In the genomic region with DNA sequence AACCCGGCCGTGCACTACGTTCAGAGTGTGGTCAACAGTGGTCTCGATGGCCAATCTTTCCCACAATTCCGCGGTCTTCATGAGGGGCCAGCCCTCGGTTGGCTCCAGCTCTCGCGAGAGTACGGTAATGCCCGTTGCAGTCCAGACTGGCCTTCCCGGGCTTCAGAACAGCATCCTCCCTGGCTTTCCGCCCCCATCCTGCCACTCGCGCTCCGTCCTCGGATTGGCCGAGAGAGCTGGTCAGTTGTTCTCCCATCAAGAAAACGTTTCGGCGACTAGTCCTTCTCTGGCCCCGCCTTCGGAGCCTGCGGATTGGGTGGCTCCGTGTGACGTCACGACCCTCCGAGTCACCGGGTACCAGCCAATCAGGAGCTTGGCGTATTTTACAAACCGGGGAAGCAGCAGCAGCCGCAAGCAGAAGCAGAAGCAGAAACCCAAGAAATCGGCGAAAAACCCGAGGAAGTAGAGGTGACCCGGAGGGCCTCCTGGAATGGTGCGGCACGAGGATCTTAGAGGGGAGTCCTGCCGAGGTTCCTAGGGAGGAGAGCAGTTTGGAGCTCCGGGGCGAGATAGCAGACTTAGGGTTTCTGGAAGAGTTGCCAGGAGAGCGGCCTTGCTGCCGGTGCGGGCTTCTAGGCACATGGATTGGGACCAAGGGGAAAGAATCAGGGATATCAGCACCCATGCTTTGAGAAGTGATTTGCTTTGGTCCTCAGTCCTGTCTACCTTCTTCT, we compare ENCODE assay signal across 1 mouse cellular context.
TF ChIP-seq lines count a peak whose summit lies in the region.

No protein-coding gene starts in this region.

TF ChIP-seq in ES-E14, 5 proteins besides CTCF, POLR2A, EP300 and RAD21:
- TF ChIP-seq CHD2 (IDR thresholded peaks at IDR 0.05; ENCODE audit: low read depth, low read length): peak; percentile 95
- no peak for TF ChIP-seq ZC3H11A (IDR thresholded peaks at IDR 0.05; ENCODE audit: borderline replicate concordance, low read depth, low read length)
- peak; percentile 21; the same call in 1 of the 2 replicates for TF ChIP-seq HCFC1 (IDR thresholded peaks at IDR 0.05; ENCODE audit: borderline replicate concordance, insufficient read depth, low read length)
- no peak for TF ChIP-seq MAFK (IDR thresholded peaks at IDR 0.05; ENCODE audit: insufficient read depth, low read depth, low read length)
